Mouse (Mus musculus) T-helper 1 cell (primary cell): ENCODE measurements around the gene P3h1.

ENCODE experiments used
- in situ Hi-C: fragments of 300-600 bp; cut with MboI, MseI; formaldehyde crosslinking; loops from one replicate; pipeline ENCODE4 v1.15.1; 2025; ENCODE audit warnings: high pct_unique_total_duplicates

The P3h1 gene

DNA sequence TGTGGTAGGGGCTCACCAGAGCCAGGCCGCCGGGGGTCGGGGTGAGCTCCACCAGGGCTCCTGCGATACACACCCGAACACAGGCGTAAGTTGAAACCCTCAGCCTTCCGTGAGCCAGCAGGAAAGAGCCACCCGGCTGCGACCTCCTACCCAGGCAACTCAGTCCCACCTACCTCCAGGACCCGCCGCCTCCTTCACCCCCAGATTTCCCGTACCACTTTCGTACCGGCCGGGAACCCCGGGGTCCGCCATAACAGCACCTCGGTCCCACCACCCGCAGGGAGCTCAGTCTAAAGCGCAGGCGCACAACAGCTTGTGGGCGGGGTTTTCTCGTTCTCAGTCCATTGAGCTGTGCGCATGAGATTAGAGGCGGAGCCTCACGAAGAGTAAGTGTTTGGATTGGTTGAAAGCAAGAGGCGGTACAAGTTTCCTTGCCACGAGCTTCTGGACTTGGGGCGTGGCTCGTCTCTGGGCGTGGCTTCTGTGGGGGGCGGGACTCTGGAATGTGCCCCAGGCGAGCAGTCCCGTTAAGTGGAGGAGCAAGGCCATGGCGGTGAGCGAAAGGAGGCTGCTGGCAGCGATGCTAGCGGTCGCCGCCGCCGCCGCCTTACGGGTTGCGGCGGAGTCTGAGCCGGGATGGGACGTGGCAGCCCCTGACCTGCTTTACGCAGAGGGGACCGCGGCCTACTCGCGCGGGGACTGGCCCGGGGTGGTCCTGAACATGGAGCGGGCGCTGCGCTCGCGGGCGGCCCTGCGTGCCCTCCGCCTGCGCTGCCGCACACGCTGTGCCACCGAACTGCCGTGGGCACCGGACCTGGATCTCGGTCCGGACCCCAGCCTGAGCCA lies at the start of gene P3h1, which contains the start of gene AU022252:
TSS of gene P3h1 (plus strand) at position 506 of the 846 bp plus-strand sequence.
TSS of gene AU022252 (minus strand) at position 303 of the 846 bp plus-strand sequence.
- in situ Hi-C loops: no loop called here

DNA sequence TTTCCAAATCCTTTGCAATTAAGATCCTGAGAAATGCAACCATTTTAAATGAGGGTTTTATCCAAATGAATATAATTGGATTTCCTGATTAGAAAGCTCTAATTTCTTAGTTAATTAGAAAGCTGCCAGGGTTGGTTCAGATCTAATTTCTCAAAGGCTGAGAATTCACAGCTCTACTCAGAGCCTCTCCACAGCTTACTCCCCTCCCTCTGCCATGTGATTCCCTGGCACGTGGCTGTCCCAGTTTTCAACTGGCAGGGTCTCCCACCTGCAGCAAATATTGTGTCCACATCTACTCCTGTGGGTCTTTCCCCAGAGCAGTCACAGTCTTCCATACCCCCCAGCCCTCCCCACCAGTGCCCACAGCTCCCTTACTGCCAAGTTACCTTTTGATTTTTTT lies 49.2 kb upstream of the P3h1 start:
- in situ Hi-C loops: loop anchor here (5.0 kb wide), 1 partner anchor 561 kb away; the partner anchor contains the start of genes Cfap57 and Ebna1bp2

DNA sequence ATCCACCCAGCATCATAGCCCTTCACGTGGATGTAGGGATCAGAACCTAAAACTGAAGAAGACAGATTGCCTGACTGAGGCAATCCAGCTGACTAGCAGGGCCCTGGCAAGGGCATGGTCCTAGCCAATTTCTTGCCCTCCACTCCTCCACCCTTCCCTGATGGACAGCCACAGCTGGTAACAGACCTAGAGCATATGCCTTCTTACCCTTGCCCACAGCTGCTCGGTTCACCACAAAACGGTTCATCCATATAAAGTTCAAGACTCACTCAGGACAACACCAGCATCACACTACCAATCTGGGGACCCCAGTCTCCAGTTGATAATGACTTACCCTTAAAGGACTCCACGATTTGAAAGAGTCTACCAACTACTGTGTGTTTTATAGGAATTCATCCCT lies 46.9 kb upstream of the P3h1 start:
- in situ Hi-C loops: no loop called here

DNA sequence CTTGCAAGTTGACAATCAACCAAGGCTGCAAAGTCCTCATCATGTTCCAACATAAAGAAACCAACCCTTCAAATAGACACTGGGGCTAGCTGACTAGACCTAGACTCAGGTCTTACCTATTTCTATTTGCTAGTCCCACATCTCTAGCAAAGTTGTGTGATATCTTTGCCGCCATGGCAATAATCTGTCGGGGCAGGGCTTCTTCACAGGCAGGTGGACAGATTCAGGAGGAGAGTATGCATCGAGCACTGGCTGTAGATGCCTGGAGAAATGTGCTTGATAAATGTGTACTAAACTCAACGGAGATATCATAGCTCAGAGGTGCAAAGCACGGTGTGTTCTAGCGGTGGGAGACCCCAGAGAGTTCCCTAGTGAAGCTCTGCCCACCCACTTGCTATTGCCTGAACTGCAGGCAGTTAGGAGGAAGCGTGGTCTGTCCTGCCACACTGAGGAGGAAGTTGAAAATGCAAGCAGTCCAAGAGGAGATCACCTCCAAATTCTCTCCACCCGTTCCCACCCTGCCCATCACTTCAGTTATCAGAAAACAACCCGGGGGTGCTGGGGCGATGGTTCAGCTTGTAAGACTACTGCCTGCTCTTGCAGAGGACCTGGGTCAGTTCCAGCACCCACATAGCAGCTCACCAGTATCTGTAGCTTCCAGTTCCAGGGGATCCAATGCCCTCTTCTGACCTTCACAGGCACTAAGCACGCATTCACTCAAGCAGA lies 44.5 kb upstream of the P3h1 start:
- in situ Hi-C loops: no loop called here

DNA sequence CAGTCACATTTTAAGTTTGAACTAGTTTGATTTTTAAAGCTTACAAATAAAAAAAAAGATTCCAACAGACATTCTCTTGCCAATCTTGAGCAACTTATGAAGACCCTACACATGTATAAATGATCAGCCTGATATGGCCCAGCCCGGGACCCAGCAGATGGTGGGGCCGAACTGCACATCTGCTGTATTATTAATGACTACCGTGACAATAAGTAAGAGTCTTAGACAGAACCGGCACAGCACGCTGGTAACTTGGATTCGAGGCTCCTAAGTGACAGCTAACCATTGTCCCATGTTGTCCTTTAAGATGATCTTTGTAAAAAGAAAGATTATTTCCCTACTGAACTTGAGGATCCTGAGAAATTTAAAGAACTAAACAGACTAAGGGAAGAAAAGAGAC lies 43.3 kb upstream of the P3h1 start:
- in situ Hi-C loops: no loop called here

DNA sequence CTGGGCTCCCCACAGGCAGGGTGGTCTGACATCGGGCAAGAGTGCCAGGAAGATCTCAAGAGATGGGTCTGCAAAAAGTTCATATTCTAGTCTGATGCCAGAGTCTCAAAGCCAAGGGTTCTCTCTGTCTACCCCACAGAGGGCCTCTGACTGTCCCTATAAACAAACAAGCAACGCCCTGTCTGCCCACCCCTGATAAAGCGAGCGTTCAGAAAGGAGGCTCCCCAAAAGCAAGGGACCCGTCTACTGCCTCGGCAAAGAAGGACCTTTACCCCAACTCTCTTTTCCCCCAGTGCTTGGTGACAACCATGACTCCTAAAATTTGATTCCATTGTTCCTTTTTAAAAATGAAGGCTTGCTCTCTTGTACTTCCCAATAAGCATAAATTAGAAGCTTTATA lies 42.9 kb upstream of the P3h1 start, which contains the start of gene Ermap:
TSS of gene Ermap (minus strand) at position 148 of the 400 bp plus-strand sequence.
- in situ Hi-C loops: no loop called here

DNA sequence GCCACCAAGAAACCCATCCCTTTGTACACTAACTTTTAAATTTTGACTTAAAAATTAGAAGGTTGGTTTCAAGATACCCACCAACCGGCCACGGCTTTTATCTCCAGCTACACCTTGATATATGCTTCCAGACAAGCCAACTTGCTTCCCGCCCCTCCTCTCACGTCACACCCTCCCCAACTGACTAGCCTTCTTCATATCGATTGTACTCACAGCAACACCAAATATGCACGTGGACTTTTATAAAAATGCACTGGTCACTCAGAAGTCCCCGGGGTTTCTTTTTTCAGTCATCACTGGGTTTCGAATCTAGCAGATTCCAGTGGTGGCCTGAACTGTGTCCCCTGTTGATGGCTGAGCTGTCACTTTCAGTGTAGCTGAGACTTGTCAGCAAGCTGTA lies 42.1 kb upstream of the P3h1 start:
- in situ Hi-C loops: no loop called here

DNA sequence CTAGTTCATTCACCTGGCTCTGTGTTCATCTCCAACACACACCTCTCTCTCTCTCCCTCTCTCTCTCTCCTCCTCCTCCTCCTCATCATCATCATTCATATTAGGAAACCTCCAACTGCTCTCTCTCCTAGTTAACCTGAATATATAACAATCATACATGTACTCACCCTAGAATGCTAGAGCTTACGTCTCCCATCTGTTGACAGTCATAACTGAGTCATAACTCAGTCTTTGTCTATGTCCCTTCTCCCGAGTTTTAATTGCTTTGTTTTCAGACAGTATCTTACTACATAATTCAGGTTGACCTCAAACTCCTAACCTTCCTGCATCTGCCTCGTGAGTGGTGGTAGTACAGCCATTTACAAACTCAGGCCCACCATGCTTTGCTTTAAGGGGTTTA lies 41.4 kb upstream of the P3h1 start:
- in situ Hi-C loops: no loop called here

DNA sequence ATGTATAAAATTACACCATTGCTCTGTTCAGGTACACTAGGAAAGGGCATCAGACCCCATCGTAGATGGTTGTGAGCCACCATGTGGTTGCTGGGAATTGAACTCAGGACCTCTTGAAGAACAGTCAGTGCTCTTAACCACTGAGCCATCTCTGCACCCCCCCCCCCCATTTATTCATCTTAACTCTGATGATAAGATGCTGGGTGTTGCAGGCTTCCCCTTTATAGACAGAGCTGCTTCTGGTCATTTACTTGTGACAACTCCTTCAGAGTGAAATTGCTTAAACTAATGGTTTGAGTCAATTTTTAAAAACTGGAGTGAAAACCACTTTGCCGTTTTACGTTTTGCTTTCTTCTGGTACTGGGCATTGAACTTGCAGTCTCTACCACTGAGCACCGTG lies 40.0 kb upstream of the P3h1 start:
- in situ Hi-C loops: no loop called here

DNA sequence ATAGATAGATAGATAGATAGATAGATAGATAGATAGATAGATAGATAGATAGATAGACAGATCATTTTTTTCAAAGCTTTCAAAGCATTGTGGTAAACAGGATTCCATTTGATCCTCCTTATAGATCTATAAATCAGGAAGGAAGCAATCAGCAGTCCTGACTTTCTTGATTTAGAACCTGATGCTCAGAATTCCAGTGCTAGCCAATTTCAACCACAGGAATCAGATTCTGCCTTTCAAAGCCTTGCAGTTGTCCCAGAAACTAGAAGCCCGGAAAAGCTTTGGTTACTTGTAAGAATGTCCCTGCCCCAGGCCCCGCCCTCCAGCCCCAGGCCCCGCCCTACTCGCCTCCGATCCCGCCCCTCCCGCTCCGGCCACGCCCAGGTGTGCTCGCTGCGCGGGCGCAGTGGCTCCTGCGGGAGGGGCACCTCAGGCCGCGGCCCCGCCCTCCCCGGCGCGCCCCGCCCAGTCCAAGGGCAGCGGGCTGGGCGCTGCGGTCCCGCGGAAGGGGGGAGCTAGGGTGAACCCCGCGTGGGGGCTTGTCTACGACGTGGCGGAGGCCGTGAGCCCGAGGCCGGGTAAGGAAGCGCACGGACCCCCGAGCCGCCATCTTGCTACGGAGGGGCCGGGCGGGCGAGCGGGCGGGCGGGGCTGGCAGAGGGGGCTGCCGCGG lies 37.7 kb upstream of the P3h1 start, which contains the start of gene Svbp:
TSS of gene Svbp (plus strand) at position 398 of the 673 bp plus-strand sequence.
- in situ Hi-C loops: no loop called here

DNA sequence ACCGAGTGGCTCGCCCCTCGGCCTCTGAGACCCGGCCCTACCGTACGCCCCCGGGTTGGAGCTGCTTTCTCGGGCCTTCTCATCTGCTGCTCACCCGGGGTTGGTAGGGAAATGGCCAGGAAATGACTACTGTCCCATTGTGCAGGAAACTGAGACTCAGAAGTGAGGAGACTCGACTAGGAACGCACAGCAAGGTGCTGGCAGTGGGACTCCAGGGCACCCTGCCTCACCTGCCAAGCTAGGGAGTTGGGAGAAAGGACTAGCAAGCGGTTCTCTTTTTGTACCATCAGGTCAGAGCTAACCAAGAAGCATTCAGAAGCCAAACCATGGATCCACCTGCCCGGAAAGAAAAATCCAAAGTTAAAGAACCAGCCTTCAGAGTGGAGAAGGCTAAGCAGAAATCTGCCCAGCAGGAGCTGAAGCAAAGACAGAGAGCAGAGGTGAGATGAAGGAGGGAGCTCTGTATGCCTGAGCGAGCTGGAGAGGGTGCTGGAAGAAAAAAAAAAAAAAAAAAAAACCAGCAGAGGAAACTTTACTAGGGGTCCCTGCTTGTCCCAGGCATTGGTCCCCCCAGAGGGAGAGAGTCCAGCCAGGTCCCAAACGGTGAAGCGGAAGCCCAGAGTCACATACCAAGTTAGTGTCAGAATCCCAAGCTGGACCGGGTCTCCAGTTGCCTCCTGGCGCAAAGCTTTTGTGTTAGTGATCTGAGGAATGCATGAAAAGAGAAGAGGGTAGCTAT lies 37.0 kb upstream of the P3h1 start:
- in situ Hi-C loops: no loop called here

DNA sequence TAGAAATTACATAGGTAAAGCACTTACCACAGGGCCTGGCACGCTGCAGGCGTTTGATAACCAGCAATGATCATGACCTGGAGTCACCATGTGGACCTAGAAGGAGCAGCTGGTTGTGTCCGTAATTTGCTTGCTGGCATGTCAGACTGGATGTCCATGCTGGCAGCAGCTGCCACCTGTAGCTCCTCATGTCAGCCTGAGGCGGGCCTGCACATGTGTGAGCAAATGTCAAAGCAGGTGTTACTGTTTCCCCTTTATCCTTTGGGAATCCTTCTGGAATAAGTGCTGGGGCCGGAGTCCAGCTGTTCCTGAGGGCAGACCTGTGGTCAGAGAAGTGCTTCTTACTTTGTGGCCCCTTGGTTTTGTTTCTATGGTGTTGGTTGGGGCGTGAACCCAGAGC lies 34.6 kb upstream of the P3h1 start:
- in situ Hi-C loops: no loop called here

DNA sequence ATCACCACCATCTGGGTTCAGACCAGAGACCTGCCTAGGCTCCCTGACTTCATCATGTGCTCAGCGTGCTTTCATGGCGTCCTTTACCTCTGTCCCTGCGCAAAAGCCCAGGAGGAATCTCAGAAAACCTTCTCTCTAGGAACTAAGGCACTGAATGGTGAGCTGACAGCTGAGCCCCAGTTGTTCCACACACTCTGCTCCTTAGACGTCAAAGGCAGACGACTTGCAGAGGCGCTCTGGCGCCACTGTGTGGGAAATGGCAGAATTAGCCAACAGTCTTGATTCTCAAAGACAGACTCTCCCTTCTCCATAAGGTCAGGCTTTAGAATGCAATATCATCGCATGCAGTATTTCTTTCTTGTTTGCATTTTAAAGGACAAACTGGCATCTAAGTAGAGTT lies 28.0 kb upstream of the P3h1 start:
- in situ Hi-C loops: no loop called here

DNA sequence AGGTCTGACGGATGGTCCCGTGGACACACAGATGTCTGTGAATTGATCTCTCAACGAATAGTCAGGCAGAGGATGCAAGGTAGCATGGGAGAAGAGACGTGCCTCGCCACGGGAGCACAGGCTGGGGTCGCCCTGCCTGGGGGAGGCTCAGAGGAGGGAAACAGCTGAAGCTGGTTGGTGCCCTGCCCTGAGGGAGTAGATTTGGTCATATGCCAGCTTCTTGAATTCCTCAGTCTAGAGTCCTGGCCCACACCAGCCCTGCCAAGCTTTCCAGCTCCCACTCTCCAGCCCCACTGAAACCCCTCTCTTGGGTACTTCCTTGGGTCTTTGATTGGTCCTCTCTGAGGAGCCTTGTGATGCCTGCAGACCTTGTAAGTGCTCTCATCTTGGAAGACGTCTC lies 16.0 kb upstream of the P3h1 start:
- in situ Hi-C loops: no loop called here

DNA sequence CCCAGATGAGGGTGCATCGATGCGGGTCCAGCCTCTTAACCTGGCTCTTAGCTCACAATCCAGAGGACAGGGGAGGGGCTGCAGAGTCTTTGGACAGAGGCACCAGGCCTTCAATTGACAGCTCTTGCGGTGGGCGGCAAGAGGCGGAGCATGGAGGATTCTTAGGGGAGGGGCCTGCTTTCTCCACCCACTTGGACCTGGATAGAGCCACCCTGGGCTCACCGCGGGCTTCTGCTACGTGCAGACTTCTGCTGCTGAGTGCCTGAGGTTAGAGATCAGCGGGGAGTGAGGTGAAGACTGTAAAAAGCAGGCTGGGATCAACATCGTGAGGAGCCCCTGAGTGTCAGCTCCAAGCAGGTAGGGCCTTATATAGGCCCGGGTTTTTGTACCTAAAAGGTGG lies 14.5 kb upstream of the P3h1 start, which contains the start of gene Tmem269:
TSS of gene Tmem269 (minus strand) at position 49 of the 400 bp plus-strand sequence.
- in situ Hi-C loops: no loop called here

DNA sequence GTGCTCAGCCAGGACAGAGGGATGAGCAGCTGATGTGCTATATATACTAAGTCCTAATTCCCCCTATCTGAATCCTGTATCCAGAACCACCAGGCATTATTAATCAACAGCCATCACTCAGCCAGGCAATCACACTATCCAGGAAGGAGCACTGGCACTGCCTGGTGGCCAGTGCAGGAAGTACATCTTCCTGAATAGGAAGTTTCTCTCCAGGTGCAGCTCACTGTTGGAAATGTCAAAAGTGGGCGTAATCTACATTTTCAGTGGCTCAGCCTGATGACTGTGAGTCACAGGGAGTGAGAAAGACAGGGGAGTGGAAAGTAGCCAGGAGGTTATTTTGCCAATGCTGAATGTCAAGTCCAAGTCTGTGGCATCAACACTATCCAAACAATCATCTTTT lies 9.0 kb upstream of the P3h1 start:
- in situ Hi-C loops: no loop called here

DNA sequence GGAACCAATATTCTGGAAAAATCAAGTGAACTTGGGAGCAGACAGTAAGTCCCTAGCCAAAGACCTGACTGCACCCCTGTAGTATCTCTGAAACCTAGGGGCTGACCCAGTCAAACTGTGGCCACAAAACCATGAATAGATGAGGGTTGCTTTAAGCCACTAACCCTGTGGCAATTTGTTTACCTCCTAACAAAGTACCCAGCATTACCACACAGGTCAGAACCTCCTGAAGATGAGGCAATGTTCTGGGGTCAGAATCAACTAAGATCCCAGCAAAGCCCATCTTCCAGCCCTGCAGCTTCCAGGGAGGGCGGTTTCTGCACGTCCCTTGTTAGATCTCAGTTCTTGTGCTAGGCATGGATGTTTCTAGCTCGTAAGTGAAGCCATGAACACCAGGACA lies 8.2 kb upstream of the P3h1 start:
- in situ Hi-C loops: no loop called here

DNA sequence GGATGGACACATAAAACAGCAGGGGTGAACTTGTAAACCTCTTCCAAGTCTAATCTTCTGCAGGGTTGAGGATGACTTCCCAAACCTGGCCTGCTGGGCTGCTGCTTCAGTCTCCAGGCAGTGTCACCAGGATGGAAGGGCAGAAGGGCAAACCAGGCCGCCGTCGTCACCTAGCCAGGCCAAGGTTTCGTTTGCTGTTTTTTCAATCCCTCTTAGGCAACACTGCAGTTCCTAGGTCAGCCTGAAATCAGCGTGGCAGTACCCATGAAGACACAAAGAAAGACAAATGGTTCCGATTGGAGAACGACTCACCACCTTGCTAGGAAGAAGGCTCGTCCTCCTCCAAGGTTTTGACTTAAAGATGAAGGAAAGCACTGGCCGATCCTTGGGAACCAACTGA lies 7.0 kb upstream of the P3h1 start:
- in situ Hi-C loops: no loop called here

DNA sequence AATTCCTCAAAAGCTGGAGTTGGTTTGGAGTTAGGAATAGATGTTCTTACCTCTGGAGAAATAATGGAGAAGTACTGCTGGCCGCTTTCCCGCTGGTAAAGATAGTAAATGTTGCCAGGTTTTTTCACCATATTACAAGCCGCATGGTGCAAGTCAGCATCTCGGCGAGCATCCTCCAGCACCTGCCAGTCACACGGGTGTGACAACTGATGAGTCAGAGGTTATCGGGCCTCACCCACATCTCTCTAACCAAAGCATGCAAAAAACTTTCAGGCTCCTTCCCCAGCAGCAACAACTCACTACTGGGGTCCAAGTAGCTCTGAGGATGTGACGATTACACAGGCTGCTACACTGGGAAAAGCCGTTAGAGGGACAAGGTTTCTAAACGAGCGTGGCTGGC lies 6.0 kb upstream of the P3h1 start:
- in situ Hi-C loops: no loop called here

DNA sequence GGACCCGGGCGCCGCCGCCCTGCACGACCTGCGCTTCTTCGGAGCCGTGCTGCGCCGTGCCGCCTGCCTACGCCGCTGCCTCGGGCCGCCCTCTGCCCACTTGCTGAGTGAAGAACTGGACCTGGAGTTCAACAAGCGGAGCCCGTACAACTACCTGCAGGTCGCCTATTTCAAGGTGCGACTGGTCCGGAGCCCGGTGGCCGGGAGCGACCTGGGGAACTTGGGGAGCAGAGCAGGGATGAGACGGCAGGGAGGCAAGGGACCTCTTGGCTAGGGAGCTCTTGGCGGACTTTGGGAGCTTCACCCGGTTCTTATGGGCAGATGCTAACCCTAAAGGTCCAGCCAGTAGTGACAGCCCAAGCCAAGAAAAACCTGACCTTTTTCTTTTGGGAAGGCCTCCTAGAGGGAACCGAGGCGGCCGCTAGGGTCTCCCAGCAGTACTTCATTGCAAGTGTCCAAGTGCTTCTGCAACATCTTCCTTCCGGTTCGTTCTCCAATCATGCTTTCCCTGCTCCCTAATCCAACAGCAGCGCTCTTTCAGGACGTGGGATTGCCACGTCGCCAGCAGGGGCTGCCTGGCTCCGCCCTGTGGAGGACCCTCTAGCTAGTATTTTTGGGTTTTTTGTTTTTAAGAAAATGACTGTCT lies 664 bp downstream of the P3h1 start:
- in situ Hi-C loops: no loop called here

DNA sequence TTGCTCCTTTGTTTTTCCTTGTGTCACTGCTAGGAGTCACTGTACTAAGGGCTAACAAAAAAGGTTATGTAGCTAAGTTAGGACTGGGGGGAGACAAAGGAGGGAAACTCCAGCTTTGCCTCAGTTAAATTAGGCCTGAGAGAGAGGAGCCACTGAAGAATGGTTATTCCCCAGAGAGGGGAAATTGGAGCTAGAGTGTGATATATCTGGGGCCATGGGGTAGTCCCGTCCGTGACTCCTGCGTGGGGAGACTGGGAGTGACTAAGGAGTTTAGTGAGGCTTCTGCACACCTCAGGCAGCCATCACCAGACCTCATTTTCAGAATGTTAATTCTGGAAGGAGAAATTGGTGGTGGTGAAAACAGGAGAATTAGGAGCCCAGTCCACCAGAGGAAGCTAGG lies 1.6 kb downstream of the P3h1 start:
- in situ Hi-C loops: no loop called here
